Mouse (Mus musculus) layer of hippocampus, adult 18-20 months (tissue): Measurements from ENCODE around the gene Zfp459. TPM values are rescaled to one million over a fixed set of nuclear protein-coding genes. Genes with fewer than 3 reads are reported as not detected.

ENCODE experiments used
- total RNA-seq, 2 experiments: library from RNA; stranded (reverse); gene quantifications; 2 replicates each; pipeline ENCODE4 v1.2.3; 2021

Gene Zfp459
- total RNA-seq, 2 experiments from 2014 or later: 1.4 to 2.8 TPM

Other genes with a start within 250 kb of the Zfp459 start
- gene Rsl1, start 248.2 kb downstream of the Zfp459 start, total RNA-seq: 1 to 10 TPM; 5.6 to 6.6 TPM
- gene Zfp455, start 226.9 kb downstream of the Zfp459 start, total RNA-seq: 1 to 10 TPM; 3.0 to 3.5 TPM
- 10 to 100 TPM; 19.7 to 20.7 TPM for gene Zfp458, start 143.0 kb downstream of the Zfp459 start, total RNA-seq
- gene Zfp457, start 114.9 kb downstream of the Zfp459 start, total RNA-seq: 1 to 10 TPM; 4.6 to 5.5 TPM
- gene Zfp595, start 88.8 kb downstream of the Zfp459 start, total RNA-seq: 1 to 10 TPM; 3.7 to 4.1 TPM
- under 1 TPM in 1 of 2 experiments, not detected in 1; 0.82 TPM for gene Gm28044, start 60.9 kb downstream of the Zfp459 start, total RNA-seq
- gene Zfp953, start 60.8 kb downstream of the Zfp459 start, total RNA-seq: 1 to 10 TPM in 1 of 2 experiments, under 1 TPM in 1; 0.81 to 1.0 TPM
- 1 to 10 TPM in 1 of 2 experiments, under 1 TPM in 1; 0.84 to 1.2 TPM for gene Gm28041, start 45.7 kb downstream of the Zfp459 start, total RNA-seq
- gene Zfp456, start 45.6 kb downstream of the Zfp459 start, total RNA-seq: under 1 TPM; 0.62 to 0.89 TPM
- 1 to 10 TPM; 2.2 to 4.7 TPM for gene Zfp429, start 21.6 kb downstream of the Zfp459 start, total RNA-seq
- gene Zfp874a, start 30.2 kb upstream of the Zfp459 start, total RNA-seq: 10 to 100 TPM; 13.2 to 14.5 TPM
- 10 to 100 TPM; 14.8 to 19.0 TPM for gene Zfp874b, start 62.8 kb upstream of the Zfp459 start, total RNA-seq
- gene Zfp58, start 79.1 kb upstream of the Zfp459 start, total RNA-seq: 1 to 10 TPM; 8.6 to 9.9 TPM
- gene Gm26965, start 104.7 kb upstream of the Zfp459 start, total RNA-seq: under 1 TPM in 1 of 2 experiments, not detected in 1; 0.81 TPM
- gene Zfp87, start 104.8 kb upstream of the Zfp459 start, total RNA-seq: 10 to 100 TPM; 18.7 to 20.7 TPM
- gene Zfp748, start 132.4 kb upstream of the Zfp459 start, total RNA-seq: 10 to 100 TPM in 1 of 2 experiments, 1 to 10 TPM in 1; 9.5 to 11.0 TPM
- gene Zfp729b, start 188.3 kb upstream of the Zfp459 start, total RNA-seq: 1 to 10 TPM; 7.7 to 8.1 TPM
- 1 to 10 TPM; 1.3 to 3.7 TPM for gene Gm49345, start 216.4 kb upstream of the Zfp459 start, total RNA-seq
- gene Zfp729a, start 216.4 kb upstream of the Zfp459 start, total RNA-seq: 1 to 10 TPM; 9.1 to 10.0 TPM